Mouse (Mus musculus) embryonic facial prominence, embryonic 13.5 days (tissue): ENCODE results near the gene Sirpb1a. TPM values are rescaled to one million over a fixed set of nuclear protein-coding genes. Genes with fewer than 3 reads are reported as not detected.
"Not testable (repeated sequence)": the region's sequence is repeated elsewhere in the genome, so short reads cannot be mapped to it uniquely, and the experiment has no call there.

Source experiments
- ATAC-seq: fragments of 200-750 bp; cut with Nextera tagmentation; 2 replicates; pipeline ENCODE4 v1.8.0; 2017; ENCODE audit warnings: low read depth; ENCODE audit not compliant: insufficient number of reproducible peaks, insufficient read depth, low FRiP score, low TSS enrichment
- H3K27ac ChIP-seq: fragments of 300-500 bp; sonication (generic); 2 replicates; pipeline ENCODE4 v1.5.1; 2015; ENCODE audit warnings: moderate library complexity, mild to moderate bottlenecking, inconsistent platforms
- H3K27me3 ChIP-seq: fragments of 300-500 bp; sonication (generic); 2 replicates; pipeline ENCODE4 v1.6.1; 2015; ENCODE audit warnings: mild to moderate bottlenecking, inconsistent platforms
- H3K36me3 ChIP-seq: fragments of 300-500 bp; sonication (generic); 2 replicates; pipeline ENCODE4 v1.6.1; 2015; ENCODE audit warnings: mild to moderate bottlenecking, inconsistent platforms
- H3K4me1 ChIP-seq: fragments of 300-500 bp; sonication (generic); 2 replicates; pipeline ENCODE4 v1.6.1; 2015; ENCODE audit warnings: inconsistent platforms
- H3K4me2 ChIP-seq: fragments of 300-500 bp; sonication (generic); 2 replicates; pipeline ENCODE4 v1.6.1; 2015; ENCODE audit warnings: moderate library complexity, mild to moderate bottlenecking, inconsistent platforms
- H3K4me3 ChIP-seq: fragments of 300-500 bp; sonication (generic); 2 replicates; pipeline ENCODE4 v1.5.1; 2015; ENCODE audit warnings: mild to moderate bottlenecking, inconsistent platforms
- H3K9ac ChIP-seq: fragments of 300-500 bp; sonication (generic); 2 replicates; pipeline ENCODE4 v1.6.1; 2015; ENCODE audit warnings: mild to moderate bottlenecking, inconsistent platforms
- H3K9me3 ChIP-seq: fragments of 300-500 bp; sonication (generic); 2 replicates; pipeline ENCODE4 v1.6.1; 2016; ENCODE audit warnings: inconsistent platforms
- WGBS: fragments of 180-500 bp; shearing (Covaris S2); methylation state at CpG from one replicate; pipeline ENCODE4 v1.1.7; 2015; ENCODE audit warnings: mixed read lengths; 5-methylcytosine and 5-hydroxymethylcytosine counted together
- polyA plus RNA-seq: library from polyadenylated mRNA; unstranded; fragments of >200 nt; fragmentation: Nextera tagmentation; extraction: Ambion mirVana; gene quantifications from 2 replicates; pipeline ENCODE4 v1.2.1, GENCODE M21; 2015

Gene Sirpb1a
- polyA plus RNA-seq = not detected in 2 replicates

DNA sequence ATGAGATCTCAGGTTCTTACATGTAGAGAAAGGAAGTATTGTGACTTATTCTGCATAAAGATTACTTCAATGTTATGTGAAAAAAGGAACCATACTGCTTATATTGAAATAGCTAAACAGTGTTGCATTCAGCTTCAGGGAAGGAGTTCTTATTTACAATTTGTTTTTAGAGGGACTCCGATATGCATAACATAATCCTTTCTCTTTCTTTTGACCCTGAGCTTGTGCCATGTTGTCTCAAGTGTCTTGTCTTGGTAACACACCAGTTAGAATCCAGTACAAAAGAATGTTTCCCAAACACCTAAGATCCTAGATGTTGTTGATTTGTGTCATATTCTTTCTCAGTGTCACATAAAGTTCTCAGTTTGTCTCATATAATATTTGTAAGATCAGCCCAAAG lies at the start of gene Sirpb1a:
Sirpb1a (minus strand) TSS at position 74 of the 400 bp plus-strand sequence.
- ATAC-seq, H3K27me3 ChIP-seq, H3K27ac ChIP-seq, H3K4me2 ChIP-seq, H3K9me3 ChIP-seq, H3K4me1 ChIP-seq, H3K36me3 ChIP-seq, H3K9ac ChIP-seq, H3K4me3 ChIP-seq: not testable (repeated sequence)
- WGBS = 91% methylated on average over 1 of the region's 1 CpGs

- H3K4me1 ChIP-seq, H3K36me3 ChIP-seq, H3K9ac ChIP-seq, H3K27ac ChIP-seq, ATAC-seq, H3K4me2 ChIP-seq, H3K27me3 ChIP-seq, H3K4me3 ChIP-seq, H3K9me3 ChIP-seq: not testable (repeated sequence)
- WGBS = 67% methylated on average over 2 of the region's 2 CpGs
Observed at GRCm38 (mm10) chr3:15474831-15475230, 48.5 kb upstream of the Sirpb1a start.

DNA sequence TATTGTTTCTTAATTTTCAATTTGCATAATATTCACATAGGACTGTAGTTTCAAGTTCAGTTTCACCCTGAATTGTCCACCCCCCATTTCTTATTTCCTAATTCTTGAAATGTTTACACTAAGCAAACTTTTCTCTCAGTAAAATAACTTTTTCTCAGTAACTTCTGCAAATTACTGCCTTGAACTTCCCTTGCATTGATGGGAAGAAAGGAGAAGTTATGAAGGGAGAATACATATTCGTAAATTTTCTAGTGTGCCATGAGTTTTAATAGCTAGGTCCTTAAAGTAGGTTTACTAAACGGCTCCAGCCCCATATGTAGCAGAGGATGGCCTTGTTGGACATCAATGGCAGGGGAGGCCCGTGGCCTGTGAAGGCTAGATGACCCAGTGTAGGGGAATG lies 43.8 kb upstream of the Sirpb1a start:
- H3K4me2 ChIP-seq, H3K9me3 ChIP-seq, H3K9ac ChIP-seq, H3K27me3 ChIP-seq, H3K36me3 ChIP-seq, ATAC-seq, H3K4me3 ChIP-seq, H3K27ac ChIP-seq, H3K4me1 ChIP-seq: not testable (repeated sequence)
- WGBS = 80% methylated on average over 2 of the region's 3 CpGs

DNA sequence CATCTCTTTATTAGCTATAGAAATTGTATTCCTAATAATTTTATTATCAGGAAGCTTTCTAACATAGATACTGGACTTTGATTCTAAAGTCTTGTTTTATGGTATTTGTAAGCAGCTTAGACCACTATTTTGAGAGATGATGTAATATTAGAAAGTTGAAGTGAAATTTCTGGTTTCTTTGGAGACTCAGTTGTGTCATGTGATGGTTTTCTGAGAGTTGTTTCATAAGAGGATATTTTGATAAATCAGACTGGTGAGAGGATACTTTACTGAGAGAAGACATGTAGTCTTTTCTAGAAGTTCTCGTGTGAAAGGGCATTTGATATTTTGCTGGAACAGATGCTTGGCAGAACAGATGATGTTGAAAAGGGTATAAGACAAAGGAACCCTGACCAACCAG lies 17.6 kb upstream of the Sirpb1a start:
- not testable (repeated sequence) for H3K4me3 ChIP-seq, H3K4me2 ChIP-seq, H3K36me3 ChIP-seq, ATAC-seq, H3K9ac ChIP-seq, H3K4me1 ChIP-seq, H3K9me3 ChIP-seq, H3K27me3 ChIP-seq, H3K27ac ChIP-seq
- 71% methylated on average over 1 of the region's 1 CpGs for WGBS

- not testable (repeated sequence) for H3K36me3 ChIP-seq, H3K4me1 ChIP-seq, H3K9ac ChIP-seq, H3K4me3 ChIP-seq, H3K27me3 ChIP-seq, ATAC-seq, H3K9me3 ChIP-seq, H3K27ac ChIP-seq, H3K4me2 ChIP-seq
- WGBS = 69% methylated on average over 1 of the region's 1 CpGs
Observed at GRCm38 (mm10) chr3:15439844-15440243, 13.5 kb upstream of the Sirpb1a start.

DNA sequence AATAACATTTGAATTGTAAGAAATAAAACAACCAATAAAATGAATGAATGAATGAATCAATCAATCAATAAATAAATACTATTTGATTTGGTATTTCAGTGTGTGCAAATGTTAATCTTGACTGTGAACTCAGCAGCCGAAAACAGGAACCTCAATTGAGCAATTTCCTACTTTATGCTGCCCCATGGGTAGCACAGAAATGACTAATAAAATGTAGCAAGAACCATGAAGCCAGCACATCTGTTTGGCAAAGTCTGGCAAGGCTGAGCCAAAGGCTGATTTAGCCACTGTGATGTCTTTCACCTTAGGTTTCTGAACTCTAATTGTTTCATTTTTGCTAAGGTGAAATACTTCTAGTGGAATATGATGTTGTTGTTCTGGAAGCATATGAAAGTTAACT lies 1.6 kb upstream of the Sirpb1a start:
- Histone ChIP-seq H3K27ac (no peak overlapping the region), H3K4me1 (no peaks in the 10 kb centered on the region)

GRCm38 (mm10) chr3:15355690-15356089 lies 70.6 kb downstream of the Sirpb1a start:
- H3K36me3 ChIP-seq, H3K27ac ChIP-seq, H3K4me1 ChIP-seq, ATAC-seq, H3K4me2 ChIP-seq, H3K4me3 ChIP-seq, H3K9ac ChIP-seq, H3K9me3 ChIP-seq, H3K27me3 ChIP-seq: not testable (repeated sequence)
- 73% methylated on average over 3 of the region's 3 CpGs for WGBS

More for the DNA sequence above, 1.6 kb upstream of the Sirpb1a start:
- Histone ChIP-seq H3K9me3 (peaks cover 3% of the 10 kb centered on the region; the same call in 1 of the 2 replicates), H3K4me3 (no peak overlapping the region), H3K36me3 (no peaks in the 10 kb centered on the region), H3K4me2 (no peak overlapping the region), H3K27me3 (no peaks in the 10 kb centered on the region), H3K9ac (no peak overlapping the region)
- ATAC-seq = no peak
- WGBS = 67% methylated on average over 1 of the region's 1 CpGs

GRCm38 (mm10) chr3:15350318-15350717 lies 76.0 kb downstream of the Sirpb1a start:
- H3K4me1 ChIP-seq, ATAC-seq, H3K9ac ChIP-seq, H3K9me3 ChIP-seq, H3K4me3 ChIP-seq, H3K27ac ChIP-seq, H3K4me2 ChIP-seq, H3K27me3 ChIP-seq, H3K36me3 ChIP-seq: not testable (repeated sequence)
- 87% methylated on average over 1 of the region's 2 CpGs for WGBS

- not testable (repeated sequence) for H3K4me2 ChIP-seq, H3K9ac ChIP-seq, H3K4me3 ChIP-seq, ATAC-seq, H3K27ac ChIP-seq, H3K27me3 ChIP-seq, H3K9me3 ChIP-seq, H3K36me3 ChIP-seq, H3K4me1 ChIP-seq
- 57% methylated on average over 3 of the region's 3 CpGs for WGBS
Observed at GRCm38 (mm10) chr3:15345606-15346005, 80.7 kb downstream of the Sirpb1a start.

GRCm38 (mm10) chr3:15340287-15340686 lies 86.0 kb downstream of the Sirpb1a start:
- no peaks in the 10 kb centered on the region for H3K27me3 ChIP-seq
- no peaks in the 10 kb centered on the region for H3K9me3 ChIP-seq
- no peaks in the 10 kb centered on the region for H3K36me3 ChIP-seq
- no peak overlapping the region for H3K4me2 ChIP-seq
- ATAC-seq = no peak
- H3K9ac ChIP-seq = no peak overlapping the region
- H3K27ac ChIP-seq = no peak overlapping the region
- WGBS = 60% methylated on average over 1 of the region's 1 CpGs
- H3K4me1 ChIP-seq = no peaks in the 10 kb centered on the region
- H3K4me3 ChIP-seq = no peak overlapping the region

- no peak overlapping the region for H3K9ac ChIP-seq
- H3K4me2 ChIP-seq = no peak overlapping the region
- WGBS = 68% methylated on average over 2 of the region's 2 CpGs
- no peak overlapping the region for H3K4me3 ChIP-seq
- H3K36me3 ChIP-seq = no peaks in the 10 kb centered on the region
- H3K27ac ChIP-seq = no peak overlapping the region
- peaks cover 5% of the 10 kb centered on the region; the same call in 1 of the 2 replicates for H3K9me3 ChIP-seq
- H3K27me3 ChIP-seq = no peaks in the 10 kb centered on the region
- H3K4me1 ChIP-seq = no peaks in the 10 kb centered on the region
- ATAC-seq = no peak
Observed at GRCm38 (mm10) chr3:15334182-15334581, 92.1 kb downstream of the Sirpb1a start.

DNA sequence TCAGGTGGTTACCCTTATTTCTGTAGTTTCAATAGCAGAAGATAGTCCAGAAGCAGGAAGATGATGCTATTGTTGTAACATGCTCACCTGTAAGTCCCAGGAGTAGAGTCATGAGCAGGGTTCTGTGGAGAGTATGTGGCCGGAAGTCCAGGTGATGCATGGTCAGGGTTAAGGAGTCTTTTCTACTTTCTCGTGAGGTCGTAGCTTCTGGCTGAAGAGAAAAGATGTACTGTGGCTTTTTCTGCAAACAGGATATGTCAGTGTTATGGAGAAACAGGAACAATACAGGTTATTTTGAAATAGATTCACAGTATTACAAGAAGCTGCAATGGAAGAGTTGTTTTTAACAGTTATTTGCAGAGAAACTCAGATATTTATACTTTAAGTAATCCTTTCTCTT lies 94.3 kb downstream of the Sirpb1a start, which contains the start of gene Gm9733:
Gm9733 (minus strand) TSS at position 240 of the 400 bp plus-strand sequence.
- 86% methylated on average over 3 of the region's 3 CpGs for WGBS
- peaks cover 5% of the 10 kb centered on the region; the same call in 1 of the 2 replicates for H3K9me3 ChIP-seq
- no peaks in the 10 kb centered on the region for H3K4me1 ChIP-seq

DNA sequence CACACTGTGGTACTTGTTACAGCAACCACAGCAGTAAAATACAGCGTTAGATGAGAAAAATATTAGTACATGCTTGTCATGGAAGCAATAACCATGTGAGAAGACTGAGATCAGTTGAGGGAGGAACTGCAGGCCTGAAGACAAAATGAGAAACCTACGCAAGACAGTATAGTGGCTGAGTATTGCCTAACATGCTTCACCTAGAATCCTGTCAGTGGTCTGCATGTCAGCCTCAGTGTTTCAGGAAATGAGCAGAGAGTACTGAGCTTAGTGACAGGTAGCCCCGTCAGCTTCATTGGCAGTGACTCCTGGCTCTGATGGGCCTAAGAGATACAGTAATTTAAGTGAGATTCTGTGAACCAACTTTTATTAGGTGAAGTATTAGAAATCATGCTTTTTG lies 94.8 kb downstream of the Sirpb1a start:
- Histone ChIP-seq H3K27ac (no peak overlapping the region), H3K27me3 (no peaks in the 10 kb centered on the region), H3K4me3 (no peak overlapping the region), H3K36me3 (no peaks in the 10 kb centered on the region), H3K4me1 (no peaks in the 10 kb centered on the region), H3K4me2 (no peak overlapping the region), H3K9ac (no peak overlapping the region), H3K9me3 (peaks cover 5% of the 10 kb centered on the region; the same call in 1 of the 2 replicates)
- 68% methylated on average over 3 of the region's 3 CpGs for WGBS
- no peak for ATAC-seq

More for the DNA sequence above, 94.3 kb downstream of the Sirpb1a start, which contains the start of gene Gm9733:
- Histone ChIP-seq H3K4me3 (no peak within 1 kb of the TSS), H3K27me3 (no peaks in the 10 kb centered on the region), H3K27ac (no peak within 1 kb of the TSS), H3K4me2 (no peak within 1 kb of the TSS), H3K9ac (no peak within 1 kb of the TSS), H3K36me3 (no peaks in the 10 kb centered on the region)
- no peak for ATAC-seq
